Mouse (Mus musculus) kidney, embryonic 16.5 days (tissue): ENCODE measurements at regions not wholly inside any gene's neighbourhood (a gene's known extent, or its start where the extent isn't known, plus 50 kb on each side); places are given as distances from the start of the nearest gene placed in this dataset.
A peak's percentile ranks its signal among the peaks of the same experiment; 100 is the strongest.

Source experiments
- ATAC-seq: fragments of 200-750 bp; cut with Nextera tagmentation; 2 replicates; pipeline ENCODE4 v1.8.0; 2017; ENCODE audit warnings: moderate TSS enrichment; ENCODE audit not compliant: low FRiP score, low TSS enrichment
- H3K27ac ChIP-seq: fragments of 300-500 bp; sonication (generic); 2 replicates; pipeline ENCODE4 v1.5.1; 2014; ENCODE audit warnings: low read length
- H3K27me3 ChIP-seq: fragments of 300-500 bp; sonication (generic); 2 replicates; pipeline ENCODE4 v1.6.1; 2014; ENCODE audit warnings: low read length, control low read depth, mixed read lengths; ENCODE audit not compliant: insufficient read depth
- H3K36me3 ChIP-seq: fragments of 300-500 bp; sonication (generic); 2 replicates; pipeline ENCODE4 v1.6.1; 2014; ENCODE audit warnings: low read length, control low read depth, mixed read lengths; ENCODE audit not compliant: insufficient read depth
- H3K4me1 ChIP-seq: fragments of 300-500 bp; sonication (generic); 2 replicates; pipeline ENCODE4 v1.6.1; 2014; ENCODE audit warnings: low read length, control low read depth, mixed read lengths; ENCODE audit not compliant: insufficient read depth
- H3K4me2 ChIP-seq: fragments of 300-500 bp; sonication (generic); replicated peaks from 2 replicates; pipeline ENCODE4 v1.6.1; 2014; ENCODE audit warnings: low read depth, low read length
- H3K4me3 ChIP-seq: fragments of 300-500 bp; sonication (generic); 2 replicates; pipeline ENCODE4 v1.5.1; 2014; ENCODE audit warnings: mild to moderate bottlenecking, low read length
- H3K9ac ChIP-seq: fragments of 300-500 bp; sonication (generic); replicated peaks from 2 replicates; pipeline ENCODE4 v1.6.1; 2014; ENCODE audit warnings: low read length
- H3K9me3 ChIP-seq: fragments of 300-500 bp; sonication (generic); 2 replicates; pipeline ENCODE4 v1.6.1; 2016; ENCODE audit warnings: low read length, control low read depth
- WGBS: fragments of 180-500 bp; shearing (Covaris S2); extraction: QIAGEN DNeasy Blood & Tissue Kit; methylation state at CpG from one replicate; pipeline ENCODE4 v1.1.7; 2014; 5-methylcytosine and 5-hydroxymethylcytosine counted together

GRCm38 (mm10) chr1:76276148-76276547, 730.1 kb downstream of the Slc4a3 start:
- ATAC-seq = peak; percentile 86; the same call in 1 of the 2 replicates
- Histone ChIP-seq H3K27me3 (no peaks in the 10 kb centered on the region), H3K27ac (peak overlapping the region; percentile 48; the same call in 1 of the 2 replicates), H3K4me1 (peaks cover 5% of the 10 kb centered on the region), H3K9me3 (no peaks in the 10 kb centered on the region), H3K9ac (no peak overlapping the region), H3K4me3 (no peak overlapping the region), H3K4me2 (peak overlapping the region; percentile 35), H3K36me3 (no peaks in the 10 kb centered on the region)
- 11% methylated on average over 7 of the region's 7 CpGs for WGBS

- Histone ChIP-seq H3K9ac (no peak overlapping the region), H3K27me3 (no peaks in the 10 kb centered on the region), H3K4me1 (peaks cover 5% of the 10 kb centered on the region), H3K36me3 (no peaks in the 10 kb centered on the region), H3K9me3 (no peaks in the 10 kb centered on the region), H3K27ac (no peak overlapping the region), H3K4me2 (no peak overlapping the region), H3K4me3 (no peak overlapping the region)
- WGBS = 14% methylated on average over 3 of the region's 3 CpGs
- peak; percentile 65; the same call in 1 of the 2 replicates for ATAC-seq
Observed at GRCm38 (mm10) chr1:76276624-76277023, 730.6 kb downstream of the Slc4a3 start.

GRCm38 (mm10) chr1:76283322-76283721, 737.3 kb downstream of the Slc4a3 start:
- no peak for ATAC-seq
- Histone ChIP-seq H3K4me1 (no peaks in the 10 kb centered on the region), H3K9ac (no peak overlapping the region), H3K27ac (no peak overlapping the region), H3K4me3 (no peak overlapping the region), H3K4me2 (no peak overlapping the region), H3K36me3 (no peaks in the 10 kb centered on the region), H3K27me3 (no peaks in the 10 kb centered on the region), H3K9me3 (no peaks in the 10 kb centered on the region)
- WGBS = 26% methylated on average over 3 of the region's 3 CpGs

- H3K27ac ChIP-seq = no peak overlapping the region
- ATAC-seq = no peak
- H3K4me2 ChIP-seq = no peak overlapping the region
- no peaks in the 10 kb centered on the region for H3K9me3 ChIP-seq
- H3K4me3 ChIP-seq = no peak overlapping the region
- no peaks in the 10 kb centered on the region for H3K27me3 ChIP-seq
- WGBS = 66% methylated on average over 4 of the region's 4 CpGs
- H3K36me3 ChIP-seq = no peaks in the 10 kb centered on the region
- H3K9ac ChIP-seq = no peak overlapping the region
- H3K4me1 ChIP-seq = no peaks in the 10 kb centered on the region
Observed at GRCm38 (mm10) chr1:76322943-76323559, 777.0 kb downstream of the Slc4a3 start.

GRCm38 (mm10) chr1:76323592-76323991, 777.5 kb downstream of the Slc4a3 start:
- Histone ChIP-seq H3K4me1 (no peaks in the 10 kb centered on the region), H3K9me3 (no peaks in the 10 kb centered on the region), H3K4me2 (no peak overlapping the region), H3K4me3 (no peak overlapping the region), H3K27me3 (no peaks in the 10 kb centered on the region), H3K9ac (no peak overlapping the region), H3K27ac (no peak overlapping the region), H3K36me3 (no peaks in the 10 kb centered on the region)
- WGBS = 72% methylated on average over 4 of the region's 4 CpGs
- no peak for ATAC-seq

- H3K4me1 ChIP-seq = no peaks in the 10 kb centered on the region
- no peaks in the 10 kb centered on the region for H3K9me3 ChIP-seq
- no peaks in the 10 kb centered on the region for H3K27me3 ChIP-seq
- no peaks in the 10 kb centered on the region for H3K36me3 ChIP-seq
- no peak overlapping the region for H3K9ac ChIP-seq
- H3K4me3 ChIP-seq = no peak overlapping the region
- no peak for ATAC-seq
- no peak overlapping the region for H3K4me2 ChIP-seq
- H3K27ac ChIP-seq = no peak overlapping the region
Observed at GRCm38 (mm10) chr1:76336011-76336410, 789.9 kb downstream of the Slc4a3 start.

- no peak overlapping the region for H3K27ac ChIP-seq
- H3K4me3 ChIP-seq = no peak overlapping the region
- no peaks in the 10 kb centered on the region for H3K27me3 ChIP-seq
- no peaks in the 10 kb centered on the region for H3K36me3 ChIP-seq
- no peak overlapping the region for H3K9ac ChIP-seq
- no peak overlapping the region for H3K4me2 ChIP-seq
- H3K9me3 ChIP-seq = no peaks in the 10 kb centered on the region
- H3K4me1 ChIP-seq = no peaks in the 10 kb centered on the region
- no peak for ATAC-seq
- WGBS = 82% methylated on average over 8 of the region's 8 CpGs
Observed at GRCm38 (mm10) chr1:76362106-76362505, 816.0 kb downstream of the Slc4a3 start.

GRCm38 (mm10) chr1:76373931-76374330, 827.9 kb downstream of the Slc4a3 start:
- no peak for ATAC-seq
- Histone ChIP-seq H3K4me2 (no peak overlapping the region), H3K27ac (no peak overlapping the region), H3K27me3 (no peaks in the 10 kb centered on the region), H3K36me3 (no peaks in the 10 kb centered on the region), H3K4me1 (no peaks in the 10 kb centered on the region), H3K4me3 (no peak overlapping the region), H3K9ac (no peak overlapping the region), H3K9me3 (no peaks in the 10 kb centered on the region)
- WGBS = 56% methylated on average over 2 of the region's 2 CpGs

- Histone ChIP-seq H3K4me2 (no peak overlapping the region), H3K27ac (no peak overlapping the region), H3K36me3 (no peaks in the 10 kb centered on the region), H3K9me3 (no peaks in the 10 kb centered on the region), H3K4me1 (no peaks in the 10 kb centered on the region), H3K4me3 (no peak overlapping the region), H3K9ac (no peak overlapping the region), H3K27me3 (no peaks in the 10 kb centered on the region)
- no peak for ATAC-seq
- WGBS = 64% methylated on average over 3 of the region's 3 CpGs
Observed at GRCm38 (mm10) chr1:76378154-76378553, 832.1 kb downstream of the Slc4a3 start.

- no peaks in the 10 kb centered on the region for H3K36me3 ChIP-seq
- H3K9ac ChIP-seq = no peak overlapping the region
Observed at GRCm38 (mm10) chr1:76392536-76392935, 846.5 kb downstream of the Slc4a3 start.

More at GRCm38 (mm10) chr1:76392536-76392935, 846.5 kb downstream of the Slc4a3 start:
- Histone ChIP-seq H3K9me3 (no peaks in the 10 kb centered on the region), H3K27me3 (no peaks in the 10 kb centered on the region), H3K4me2 (no peak overlapping the region), H3K4me3 (no peak overlapping the region), H3K27ac (no peak overlapping the region), H3K4me1 (no peaks in the 10 kb centered on the region)
- WGBS = 52% methylated on average over 6 of the region's 6 CpGs
- ATAC-seq = no peak
